Mouse (Mus musculus) megakaryocyte progenitor cell, adult 5-6 weeks (primary cell): ENCODE results near the gene Hoxd11. TPM values are rescaled to one million over a fixed set of nuclear protein-coding genes. Genes with fewer than 3 reads are reported as not detected.

Experiments used
- ATAC-seq: replicated peaks from 2 replicates; pipeline ENCODE4 v1.8.0; 2016; ENCODE audit warnings: mild to moderate bottlenecking, moderate TSS enrichment, inconsistent platforms; ENCODE audit not compliant: poor library complexity
- total RNA-seq, 2 experiments: library from RNA; stranded (forward) in 1 of 2; stranded (reverse) in 1 of 2; fragments of 157-497, 149-512 nt in 1 of 2; fragments of 200-1000 nt in 1 of 2; gene quantifications; 2 replicates each; pipeline versions ENCODE4 v1.2.3 to v1.2.4; 2015 to 2017

Gene Hoxd11
- total RNA-seq, 2 experiments from 2014 or later: not detected

- ATAC-seq: 0 out of 2 replicates have a peak, but pooled peaks have one; percentile 29
These were observed 47.7 kb downstream of the Hoxd11 start for GRCm38 (mm10) chr2:74726973-74727639.

- no peak for ATAC-seq
These were observed 48.4 kb downstream of the Hoxd11 start for GRCm38 (mm10) chr2:74727640-74728302.

- ATAC-seq: no peak
These were observed 48.9 kb downstream of the Hoxd11 start for GRCm38 (mm10) chr2:74728303-74728680.

GRCm38 (mm10) chr2:74730331-74730730, 51.0 kb downstream of the Hoxd11 start:
- no peak for ATAC-seq

GRCm38 (mm10) chr2:74731055-74731454, 51.7 kb downstream of the Hoxd11 start:
- no peak for ATAC-seq

- no peak for ATAC-seq
These were observed 52.6 kb downstream of the Hoxd11 start for GRCm38 (mm10) chr2:74731799-74732512.

GRCm38 (mm10) chr2:74732513-74733316, 53.4 kb downstream of the Hoxd11 start:
- ATAC-seq: no peak

- ATAC-seq: 0 out of 2 replicates have a peak, but pooled peaks have one; percentile 23
These were observed 53.9 kb downstream of the Hoxd11 start for GRCm38 (mm10) chr2:74733317-74733661.

- no peak for ATAC-seq
These were observed 54.4 kb downstream of the Hoxd11 start for GRCm38 (mm10) chr2:74733765-74734164.

- ATAC-seq: no peak
These were observed 55.1 kb downstream of the Hoxd11 start for GRCm38 (mm10) chr2:74734451-74734850.

GRCm38 (mm10) chr2:74734996-74735811, 55.8 kb downstream of the Hoxd11 start:
- ATAC-seq: no peak

GRCm38 (mm10) chr2:74735851-74736687, 56.7 kb downstream of the Hoxd11 start:
- ATAC-seq: no peak

Other genes with a start within 250 kb of the Hoxd11 start
- 30.8 and 34.9 TPM in 2 replicates for gene Lnpk, start 100.1 kb upstream of the Hoxd11 start, total RNA-seq (2015)
- 42.6 and 42.8 TPM in 2 replicates for gene Lnpk, start 100.1 kb upstream of the Hoxd11 start, total RNA-seq (2017)
- gene Evx2, start 20.0 kb upstream of the Hoxd11 start, total RNA-seq (2015): not detected in 2 replicates
- not detected in 2 replicates for gene Evx2, start 20.0 kb upstream of the Hoxd11 start, total RNA-seq (2017)
- gene Hoxd13, start 11.2 kb upstream of the Hoxd11 start, total RNA-seq (2015): not detected in 2 replicates
- not detected in 2 replicates for gene Hoxd13, start 11.2 kb upstream of the Hoxd11 start, total RNA-seq (2017)
- gene Hoxd12, start 4.5 kb upstream of the Hoxd11 start, total RNA-seq (2015): not detected in 2 replicates
- gene Hoxd12, start 4.5 kb upstream of the Hoxd11 start, total RNA-seq (2017): not detected in 2 replicates
- gene Hoxd10, start 12.4 kb downstream of the Hoxd11 start, total RNA-seq (2015): not detected in 2 replicates
- gene Hoxd10, start 12.4 kb downstream of the Hoxd11 start, total RNA-seq (2017): not detected in 2 replicates
- gene Hoxd9, start 18.2 kb downstream of the Hoxd11 start, total RNA-seq (2015): not detected in 2 replicates
- gene Hoxd9, start 18.2 kb downstream of the Hoxd11 start, total RNA-seq (2017): not detected in 2 replicates
- not detected in 2 replicates for gene Hoxd8, start 25.1 kb downstream of the Hoxd11 start, total RNA-seq (2015)
- gene Hoxd8, start 25.1 kb downstream of the Hoxd11 start, total RNA-seq (2017): not detected in 2 replicates
- not detected in 2 replicates for gene Hoxd3, start 32.4 kb downstream of the Hoxd11 start, total RNA-seq (2015)
- gene Hoxd3, start 32.4 kb downstream of the Hoxd11 start, total RNA-seq (2017): not detected in 2 replicates
- gene Hoxd4, start 32.4 kb downstream of the Hoxd11 start, total RNA-seq (2015): not detected in 2 replicates
- not detected in 2 replicates for gene Hoxd4, start 32.4 kb downstream of the Hoxd11 start, total RNA-seq (2017)
- gene Gm28230, start 47.2 kb downstream of the Hoxd11 start, total RNA-seq (2015): not detected in 2 replicates
- not detected in 2 replicates for gene Gm28230, start 47.2 kb downstream of the Hoxd11 start, total RNA-seq (2017)
- not detected in 2 replicates for gene Hoxd1, start 83.4 kb downstream of the Hoxd11 start, total RNA-seq (2015)
- not detected in 2 replicates for gene Hoxd1, start 83.4 kb downstream of the Hoxd11 start, total RNA-seq (2017)
- gene Mtx2, start 146.2 kb downstream of the Hoxd11 start, total RNA-seq (2015): 68.4 and 75.0 TPM in 2 replicates
- gene Mtx2, start 146.2 kb downstream of the Hoxd11 start, total RNA-seq (2017): 22.2 and 29.0 TPM in 2 replicates